Mouse (Mus musculus) erythroblast, embryonic 14.5 days (primary cell): Measurements from ENCODE around the gene Ddi2.

Source experiments
- GATA1 ChIP-seq: IDR thresholded peaks from 2 replicates; pipeline ENCODE4 v1.6.1; 2012; ENCODE audit warnings: low read length, inconsistent platforms, mixed read lengths
- TAL1 ChIP-seq: IDR thresholded peaks from 3 replicates; pipeline ENCODE4 v1.6.1; 2012; ENCODE audit warnings: low read length, inconsistent platforms, mixed read lengths

DNA sequence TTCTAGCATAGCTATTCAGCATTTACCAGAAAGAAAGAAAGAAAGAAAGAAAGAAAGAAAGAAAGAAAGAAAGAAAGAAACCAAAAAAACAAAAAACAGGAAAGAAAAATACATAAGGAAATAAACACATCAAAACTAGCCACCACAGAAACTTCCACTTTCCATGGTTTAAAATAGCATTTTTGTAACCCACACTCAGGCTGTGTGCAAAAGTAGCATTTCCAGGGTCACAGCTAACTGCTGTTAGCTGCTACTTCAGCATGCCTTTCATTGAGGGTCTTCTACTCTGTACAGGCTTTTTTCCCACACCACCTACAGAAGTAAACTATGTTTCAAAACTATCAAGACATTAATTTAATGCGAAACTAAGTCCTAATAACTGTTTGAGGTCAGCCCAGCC is 3.9 kb downstream of the Ddi2 start:
- TF ChIP-seq GATA1 (no peak), TAL1 (no peak)
